Mouse (Mus musculus): Measurements from ENCODE around the gene Slc17a6. TPM values are rescaled to one million over a fixed set of nuclear protein-coding genes. Genes with fewer than 3 reads are reported as not detected.
"Not testable (repeated sequence)": the region's sequence is repeated elsewhere in the genome, so short reads cannot be mapped to it uniquely, and the experiment has no call there.

Gene Slc17a6
- polyA plus RNA-seq, 1 experiment from 2014 or later, result 2.1 TPM

- no peaks in the 10 kb centered on the region for H3K4me1 ChIP-seq
- no peaks in the 10 kb centered on the region for H3K9me3 ChIP-seq (replicated peaks)
- no peak overlapping the region for H3K27ac ChIP-seq (replicated peaks)
- ATAC-seq (ENCODE audit: insufficient number of reproducible peaks, low FRiP score, low TSS enrichment, low read depth), result no peak
- H3K4me3 ChIP-seq (replicated peaks), result no peak overlapping the region
- no peaks in the 10 kb centered on the region for H3K36me3 ChIP-seq
- H3K9ac ChIP-seq, result no peak overlapping the region
- H3K4me2 ChIP-seq (replicated peaks), result no peak overlapping the region
- H3K27me3 ChIP-seq, result no peaks in the 10 kb centered on the region
- WGBS, result 88% methylated on average over 8 of the region's 8 CpGs
Measured at GRCm38 (mm10) chr7:51693539-51694217, 71.9 kb downstream of the Slc17a6 start.

- Histone ChIP-seq H3K9ac (no peak overlapping the region), H3K36me3 (no peaks in the 10 kb centered on the region), H3K4me2 (replicated peaks) (no peak overlapping the region), H3K4me1 (no peaks in the 10 kb centered on the region), H3K27me3 (no peaks in the 10 kb centered on the region), H3K9me3 (replicated peaks) (no peaks in the 10 kb centered on the region), H3K27ac (replicated peaks) (no peak overlapping the region), H3K4me3 (replicated peaks) (no peak overlapping the region)
- no peak for ATAC-seq (ENCODE audit: insufficient number of reproducible peaks, low FRiP score, low TSS enrichment, low read depth)
- WGBS, result 62% methylated on average over 4 of the region's 4 CpGs
Measured at GRCm38 (mm10) chr7:51694452-51694851, 72.6 kb downstream of the Slc17a6 start.

GRCm38 (mm10) chr7:51709508-51709907 is 87.7 kb downstream of the Slc17a6 start:
- Histone ChIP-seq H3K27ac (replicated peaks) (no peak overlapping the region), H3K4me1 (no peaks in the 10 kb centered on the region), H3K4me3 (replicated peaks) (no peak overlapping the region), H3K4me2 (replicated peaks) (no peak overlapping the region), H3K9me3 (replicated peaks) (no peaks in the 10 kb centered on the region), H3K36me3 (no peaks in the 10 kb centered on the region), H3K9ac (no peak overlapping the region), H3K27me3 (no peaks in the 10 kb centered on the region)
- 32% methylated on average over 3 of the region's 3 CpGs for WGBS
- no peak for ATAC-seq (ENCODE audit: insufficient number of reproducible peaks, low FRiP score, low TSS enrichment, low read depth)

- not testable (repeated sequence) for H3K27me3 ChIP-seq; H3K36me3 ChIP-seq; ATAC-seq (ENCODE audit: insufficient number of reproducible peaks, low FRiP score, low TSS enrichment, low read depth); H3K9me3 ChIP-seq (replicated peaks); H3K4me1 ChIP-seq; H3K4me3 ChIP-seq (replicated peaks); H3K9ac ChIP-seq; H3K4me2 ChIP-seq (replicated peaks)
- 34% methylated on average over 3 of the region's 3 CpGs for WGBS
- peak overlapping the region; percentile 63 for H3K27ac ChIP-seq (replicated peaks)
Measured at GRCm38 (mm10) chr7:51710346-51710745, 88.5 kb downstream of the Slc17a6 start.

GRCm38 (mm10) chr7:51715771-51716170 is 94.0 kb downstream of the Slc17a6 start:
- Histone ChIP-seq H3K4me1 (no peaks in the 10 kb centered on the region), H3K9me3 (replicated peaks) (no peaks in the 10 kb centered on the region), H3K9ac (no peak overlapping the region), H3K4me2 (replicated peaks) (no peak overlapping the region), H3K27ac (replicated peaks) (no peak overlapping the region), H3K27me3 (no peaks in the 10 kb centered on the region), H3K36me3 (no peaks in the 10 kb centered on the region), H3K4me3 (replicated peaks) (no peak overlapping the region)
- WGBS, result 45% methylated on average over 2 of the region's 2 CpGs
- no peak for ATAC-seq (ENCODE audit: insufficient number of reproducible peaks, low FRiP score, low TSS enrichment, low read depth)

Other genes with a start within 250 kb of the Slc17a6 start
- 0.67 and 0.68 TPM in 2 replicates for gene Ano5, start 111.0 kb upstream of the Slc17a6 start, polyA plus RNA-seq (2015; fragmentation: Nextera tagmentation; extraction: Ambion mirVana)
- 37.7 and 45.0 TPM in 2 replicates for gene Gas2, start 240.0 kb downstream of the Slc17a6 start, polyA plus RNA-seq (2015; fragmentation: Nextera tagmentation; extraction: Ambion mirVana)
- 10.1 and 11.3 TPM in 2 replicates for gene Fancf, start 240.3 kb downstream of the Slc17a6 start, polyA plus RNA-seq (2015; fragmentation: Nextera tagmentation; extraction: Ambion mirVana)